Mouse (Mus musculus): ENCODE data around the gene Edem1.
"Not testable (repeated sequence)": the region's sequence is repeated elsewhere in the genome, so short reads cannot be mapped to it uniquely, and the experiment has no call there.

Gene Edem1

DNA sequence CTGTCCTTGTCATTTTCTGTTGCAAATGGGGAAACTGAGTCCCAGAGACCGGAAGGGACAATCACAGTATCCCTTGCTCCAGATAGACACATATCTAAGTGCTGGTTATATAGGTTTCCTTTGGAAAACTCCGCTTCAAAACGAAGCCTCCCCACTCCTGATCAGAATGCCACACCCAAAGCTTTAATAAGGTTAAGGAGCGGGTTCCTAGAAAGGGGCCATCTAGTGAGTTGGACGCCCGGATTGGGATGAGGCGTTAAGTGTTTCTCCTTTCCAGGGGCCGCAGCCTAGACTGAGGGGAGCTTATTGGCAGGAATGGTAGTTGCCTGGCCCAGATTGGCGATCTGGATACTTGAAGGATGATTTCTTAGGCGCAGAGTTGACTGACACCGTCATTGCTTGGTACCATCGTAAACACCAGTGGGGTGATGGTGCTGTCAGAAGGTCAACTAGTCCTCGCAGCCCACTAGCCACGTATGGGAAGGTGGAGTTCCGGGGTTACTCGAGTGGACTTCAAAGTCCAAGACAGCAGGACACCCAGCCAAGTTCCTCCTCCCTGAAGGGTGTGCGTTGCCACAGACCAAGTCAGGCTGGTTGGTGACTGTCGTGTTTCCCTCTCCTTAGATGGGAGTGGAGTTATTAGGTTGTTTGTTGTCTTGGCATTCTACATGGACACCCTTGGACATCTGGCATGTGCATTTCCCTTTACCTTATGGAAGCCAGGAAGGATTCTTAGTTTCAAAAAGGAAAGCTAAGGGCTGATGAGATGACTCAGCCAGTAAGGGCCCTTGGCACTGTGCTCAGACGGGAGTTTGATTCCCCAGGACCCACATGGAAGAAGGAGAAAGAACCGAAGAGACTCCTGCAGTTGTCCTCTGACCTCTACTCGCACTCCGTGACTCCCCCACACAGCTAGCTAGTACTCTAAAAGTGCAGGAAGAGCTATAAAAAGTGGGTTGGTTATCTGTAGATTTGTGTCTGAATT is 1.2 kb downstream of the Edem1 start:
- DNase-seq (ENCODE audit: low spot score): peak; percentile 28

DNA sequence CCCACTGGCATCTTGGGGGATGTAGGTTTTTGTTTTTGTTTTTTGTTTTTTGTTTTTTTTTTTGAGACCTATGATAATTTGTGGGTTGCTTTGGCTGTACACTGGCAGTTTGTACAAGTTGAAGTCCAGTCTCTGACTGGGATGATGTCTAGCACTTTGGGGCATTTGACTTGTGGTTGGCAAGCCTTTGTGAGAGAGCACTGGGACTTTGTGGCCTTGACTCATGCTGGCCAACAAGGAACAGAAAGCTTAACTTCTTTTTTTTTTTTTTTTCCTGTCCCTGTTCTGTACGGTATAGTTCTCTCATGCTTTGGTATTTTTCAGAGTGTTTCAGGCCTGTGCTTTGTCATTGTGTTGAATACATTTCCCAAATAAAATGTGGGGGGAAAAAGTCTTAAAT is 3.7 kb downstream of the Edem1 start:
- no peak for DNase-seq (ENCODE audit: low spot score)

- no peak for DNase-seq (ENCODE audit: low spot score)
Measured at GRCm38 (mm10) chr6:108832989-108833388, 4.5 kb downstream of the Edem1 start.

- DNase-seq (ENCODE audit: low spot score): no peak
Measured at GRCm38 (mm10) chr6:108833963-108834697, 5.7 kb downstream of the Edem1 start.

DNA sequence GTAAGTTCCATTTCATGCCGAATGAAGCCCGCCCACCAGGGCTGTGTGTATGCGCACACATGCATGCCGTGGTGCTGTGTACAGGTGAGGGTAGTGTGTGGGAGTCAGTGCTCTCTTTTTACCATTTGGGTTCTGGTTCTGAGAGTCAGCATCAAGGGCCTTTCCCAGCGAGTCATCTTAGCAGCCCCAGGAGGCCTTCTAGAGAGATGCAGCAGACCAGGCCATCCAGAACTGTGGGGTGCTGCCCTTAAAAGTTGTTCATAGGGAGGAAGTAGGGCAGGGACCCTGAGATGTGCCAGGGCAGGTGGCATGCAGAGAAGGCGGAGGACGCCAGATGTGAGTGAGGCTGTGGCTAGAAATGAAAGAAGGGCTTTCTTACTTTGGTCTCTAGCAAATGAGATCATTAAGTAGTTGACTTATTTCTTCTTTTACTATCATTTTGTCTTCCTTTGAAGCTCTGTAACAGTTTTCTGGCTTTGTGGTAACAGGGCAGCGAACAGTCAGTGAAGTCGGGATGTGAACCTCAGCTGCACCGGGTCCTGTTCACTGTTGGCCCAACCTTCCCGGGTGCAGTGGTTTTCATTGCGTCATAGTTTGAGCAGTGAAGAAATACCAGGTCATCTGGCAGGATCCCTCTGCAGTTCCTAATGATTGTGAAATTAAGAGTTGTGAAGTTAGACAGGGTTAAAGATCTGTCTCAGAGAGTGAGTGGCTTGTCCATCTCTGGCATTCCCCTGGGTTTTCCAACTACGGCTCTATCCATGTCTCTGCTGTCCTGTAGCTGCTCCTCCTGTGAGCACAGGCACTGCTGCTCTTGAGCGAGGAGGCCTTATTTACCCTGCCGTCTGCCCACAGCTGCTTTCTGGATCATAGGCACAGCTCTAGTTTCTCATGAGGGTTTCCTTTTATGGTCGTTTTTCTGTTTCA is 7.6 kb downstream of the Edem1 start:
- no peak for DNase-seq (ENCODE audit: low spot score)

GRCm38 (mm10) chr6:108837081-108837480 is 8.6 kb downstream of the Edem1 start:
- no peak for DNase-seq (ENCODE audit: low spot score)

GRCm38 (mm10) chr6:108837958-108838357 is 9.5 kb downstream of the Edem1 start:
- DNase-seq (ENCODE audit: low spot score): no peak

DNA sequence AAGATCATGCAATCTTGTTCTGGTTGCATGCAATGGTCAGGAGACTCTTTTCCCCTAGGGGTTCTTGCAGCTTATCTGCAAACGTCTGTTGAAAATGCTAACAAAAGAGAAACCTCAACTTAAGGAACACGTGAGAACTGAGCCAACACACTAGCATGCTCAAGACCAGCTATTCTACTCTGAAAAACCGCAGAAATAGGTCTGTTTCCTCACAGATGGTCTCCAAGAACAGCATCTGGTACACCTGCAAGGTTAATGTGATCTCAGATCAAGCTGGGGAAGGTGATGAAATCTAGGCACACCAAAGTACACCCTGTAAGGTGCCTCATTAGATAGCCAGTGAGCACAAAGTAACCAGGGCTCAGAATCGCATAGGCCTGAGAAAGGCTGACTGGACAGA is 11.0 kb downstream of the Edem1 start:
- DNase-seq (ENCODE audit: low spot score): no peak

- no peak for DNase-seq (ENCODE audit: low spot score)
Measured at GRCm38 (mm10) chr6:108840861-108841640, 12.6 kb downstream of the Edem1 start.

- no peak for DNase-seq (ENCODE audit: low spot score)
Measured at GRCm38 (mm10) chr6:108843664-108844063, 15.2 kb downstream of the Edem1 start.

- DNase-seq (ENCODE audit: low spot score): no peak
Measured at GRCm38 (mm10) chr6:108844093-108844492, 15.7 kb downstream of the Edem1 start.

GRCm38 (mm10) chr6:108844771-108845170 is 16.3 kb downstream of the Edem1 start:
- no peak for DNase-seq (ENCODE audit: low spot score)

DNA sequence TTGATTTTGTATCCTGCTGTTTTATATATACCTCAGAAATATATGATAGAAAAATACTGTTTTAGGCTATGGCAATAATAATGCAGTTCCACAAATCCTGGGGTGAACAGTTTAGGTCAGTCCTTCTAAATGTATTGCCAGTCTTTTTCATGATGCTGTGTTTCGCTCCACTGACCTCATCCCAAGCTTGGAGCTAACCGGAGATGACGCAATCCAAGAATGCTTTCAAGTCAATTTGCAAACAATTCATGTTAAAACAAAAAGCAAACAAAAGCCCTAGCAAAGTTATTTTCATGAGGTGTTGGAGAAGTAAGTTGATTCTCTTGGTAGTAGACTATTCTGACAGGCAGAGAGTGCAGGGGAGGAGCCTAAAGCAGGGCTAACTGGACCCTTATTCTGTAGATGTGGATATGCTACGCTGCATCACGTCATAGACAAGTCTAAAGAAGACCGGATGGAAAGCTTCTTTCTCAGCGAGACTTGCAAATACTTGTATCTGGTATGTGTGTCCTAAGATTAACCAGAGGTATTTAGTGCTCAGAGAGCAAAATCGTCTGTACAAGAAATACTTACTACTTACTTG is 23.7 kb downstream of the Edem1 start:
- DNase-seq (ENCODE audit: low spot score): no peak

GRCm38 (mm10) chr6:108852986-108853385 is 24.5 kb downstream of the Edem1 start:
- no peak for DNase-seq (ENCODE audit: low spot score)

GRCm38 (mm10) chr6:108858583-108858982 is 30.1 kb downstream of the Edem1 start:
- no peak for DNase-seq (ENCODE audit: low spot score)

DNA sequence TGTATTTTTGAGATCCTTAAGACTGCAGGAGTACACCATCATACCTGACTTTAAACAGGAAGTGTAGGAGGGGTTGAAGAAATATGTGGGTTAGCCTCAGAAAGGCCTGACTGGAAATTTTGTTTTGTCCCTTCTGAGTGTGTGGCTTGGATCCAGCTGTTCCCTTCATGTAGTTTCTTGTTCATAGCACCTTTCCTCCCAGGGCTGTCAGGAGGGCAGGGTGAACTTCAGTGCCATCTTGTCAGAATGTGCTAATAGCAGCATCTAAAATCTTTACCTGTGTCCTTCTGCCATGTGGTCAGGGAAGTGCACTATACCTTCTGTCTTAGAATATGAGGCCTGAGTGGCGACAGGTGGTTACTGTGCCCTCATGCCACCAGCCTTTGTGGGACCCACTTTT is 32.8 kb downstream of the Edem1 start:
- DNase-seq (ENCODE audit: low spot score): no peak

GRCm38 (mm10) chr6:108862548-108862947 is 34.1 kb downstream of the Edem1 start:
- DNase-seq (ENCODE audit: low spot score): peak; percentile 50

DNA sequence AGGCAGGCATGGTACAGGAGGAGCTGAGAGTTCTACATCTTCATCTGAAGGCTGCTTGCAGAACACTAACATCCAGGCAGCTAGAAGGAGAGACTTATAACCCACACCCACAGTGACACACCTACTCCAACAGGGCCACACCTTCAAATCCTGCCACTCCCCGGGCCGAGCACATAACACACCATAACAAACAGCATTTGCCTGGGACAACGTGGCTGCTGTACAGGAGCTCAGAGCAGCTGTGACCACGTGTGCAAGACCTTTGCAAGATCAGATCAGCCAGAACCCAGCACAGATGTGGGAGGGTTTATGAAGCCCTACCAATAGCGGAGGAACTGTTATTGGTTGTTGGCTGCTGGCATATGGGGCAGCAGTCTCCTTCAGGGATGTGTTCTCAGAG is 37.9 kb downstream of the Edem1 start:
- DNase-seq (ENCODE audit: low spot score): no peak

GRCm38 (mm10) chr6:108869031-108869430 is 40.6 kb downstream of the Edem1 start:
- DNase-seq (ENCODE audit: low spot score): not testable (repeated sequence)

DNA sequence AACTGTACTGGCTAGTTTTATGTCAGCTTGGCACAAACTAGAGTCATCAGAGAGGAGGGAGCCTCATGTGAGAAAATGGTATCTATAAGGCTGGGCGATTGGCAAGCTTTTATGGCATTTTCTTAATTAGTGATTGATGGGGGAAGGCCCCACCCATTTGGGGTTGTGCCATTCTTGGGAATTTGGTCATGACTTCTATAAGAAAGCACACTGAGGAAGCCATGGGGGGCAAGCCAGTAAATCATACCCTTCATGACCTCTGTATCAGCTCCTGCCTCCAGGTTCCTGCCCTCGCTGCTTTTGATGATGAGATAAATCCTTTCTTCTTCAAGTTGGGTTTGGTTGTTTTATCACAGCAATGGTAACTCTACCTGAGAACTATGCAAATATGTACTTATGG is 42.0 kb downstream of the Edem1 start:
- no peak for DNase-seq (ENCODE audit: low spot score)

DNA sequence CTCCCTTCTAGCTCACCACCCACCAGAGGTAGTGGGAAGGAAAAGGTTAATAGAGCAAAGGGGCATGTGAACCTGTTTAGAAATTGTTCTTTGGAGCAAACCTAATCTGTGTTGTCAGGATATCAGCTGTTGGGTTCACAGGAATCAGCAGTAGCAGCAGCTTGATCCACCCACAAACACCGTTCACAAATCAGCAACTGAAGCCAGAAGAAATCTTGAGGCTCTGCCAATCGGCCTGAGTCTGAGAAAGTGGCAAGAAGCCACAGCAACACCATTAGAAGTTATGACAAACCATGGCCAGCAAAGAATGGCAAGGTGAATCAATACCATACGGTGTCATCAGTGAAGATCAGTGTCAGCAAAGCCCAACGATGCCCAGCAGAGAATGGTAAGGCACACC is 42.8 kb downstream of the Edem1 start:
- no peak for DNase-seq (ENCODE audit: low spot score)
